ENCODE assay signal across 43 mouse cellular contexts in genomic region chr10:10726501-10726900, GRCm38 (mm10). TPM values are rescaled to one million over a fixed set of nuclear protein-coding genes. Genes with fewer than 3 reads are reported as not detected.
"Had no signal": no experiment of that assay in that cellular context is flagged by ENCODE, and none has a peak within 500 bp of the region (broad histone marks: within the 10 kb centered on the region; RNA-seq: fewer than 3 reads in every experiment).

No protein-coding gene starts in this region.

- DNase-seq: gastrocnemius, adult 2 months; gastrocnemius, postnatal 10 days; gastrocnemius, postnatal 25 days; heart, adult 18-20 months; heart, postnatal 14 days; heart, postnatal 36 days; kidney, adult 11 months; kidney, adult 2 months; kidney, adult 9 months; kidney, postnatal 14 days; kidney, postnatal 36 days; layer of hippocampus, adult 9-11 months; layer of hippocampus, postnatal 36 days; liver; liver, embryonic 13.5 days had no signal

RNA-seq across cellular contexts. Expression of gene Gm10944, which starts 45.4 kb away (rescaled TPM):
- total RNA-seq: gastrocnemius, adult 2 months; gastrocnemius, postnatal 10 days; gastrocnemius, postnatal 25 days; gastrocnemius, postnatal 4 days; granulocyte monocyte progenitor cell, adult 5-6 weeks; heart, adult 18-20 months; heart, postnatal 14 days; heart, postnatal 36 days; hematopoietic stem cell, adult 5-6 weeks; hindbrain, postnatal 0 days; layer of hippocampus, adult 18-20 months; layer of hippocampus, adult 8-10 months; layer of hippocampus, postnatal 14 days; layer of hippocampus, postnatal 36 days; left cerebral cortex, adult 18-20 months; left cerebral cortex, adult 8-10 months; left cerebral cortex, postnatal 10 days; left cerebral cortex, postnatal 25 days had no signal
- polyA plus RNA-seq: heart, embryonic 11.5 days; heart, embryonic 13.5 days; heart, embryonic 15.5 days; heart, postnatal 0 days; hindbrain, embryonic 11.5 days; hindbrain, embryonic 13.5 days; hindbrain, embryonic 15.5 days; hindbrain, postnatal 0 days; intestine, embryonic 14.5 days; intestine, embryonic 16.5 days; kidney, adult 2 months; kidney, embryonic 15.5 days; kidney, postnatal 0 days; large intestine, adult 2 months; limb, embryonic 10.5 days; limb, embryonic 12.5 days; limb, embryonic 14.5 days; liver, embryonic 11.5 days; liver, embryonic 13.5 days; liver, embryonic 15.5 days had no signal
